Mouse (Mus musculus) C2C12 (cell line): Measurements from ENCODE around the gene Ms4a6c.

ENCODE experiments used
- CTCF ChIP-seq: IDR thresholded peaks from one replicate; pipeline ENCODE4 v1.5.1; 2011; ENCODE audit not compliant: control insufficient read depth, insufficient read depth, insufficient read length
- MAX ChIP-seq: IDR thresholded peaks from one replicate; pipeline ENCODE4 v1.6.1; 2011; ENCODE audit warnings: mild to moderate bottlenecking, control low read depth
- MYOD1 ChIP-seq: IDR thresholded peaks from one replicate; pipeline ENCODE4 v1.6.1; 2011; ENCODE audit warnings: low read depth; ENCODE audit not compliant: control insufficient read depth, insufficient read length
- USF1 ChIP-seq: IDR thresholded peaks from one replicate; pipeline ENCODE4 v1.6.1; 2011; ENCODE audit warnings: low read depth, mild to moderate bottlenecking, control low read depth, moderate library complexity

DNA sequence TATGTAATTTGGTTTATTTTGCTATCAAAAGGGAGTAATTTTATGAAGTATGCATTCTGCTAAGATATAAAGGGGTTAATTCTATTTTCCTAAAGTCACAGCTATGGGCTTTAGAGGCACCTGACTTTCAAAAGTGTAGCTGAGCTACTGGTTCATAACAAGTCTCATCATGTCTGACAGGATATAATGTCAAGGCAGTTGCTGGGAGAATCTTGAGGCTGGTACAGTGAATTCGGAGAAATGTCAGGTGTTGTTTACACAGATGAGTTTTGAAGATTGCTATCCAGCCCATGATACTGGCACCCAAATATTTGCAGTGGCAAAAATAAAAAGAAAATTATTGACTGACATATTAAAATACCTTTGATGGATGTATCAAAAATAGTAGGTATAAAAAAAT, 35.7 kb downstream of the Ms4a6c start:
- TF ChIP-seq CTCF (no peak), MAX (no peak), USF1 (no peak), MYOD1 (no peak)
